Mouse (Mus musculus): ENCODE data around the gene Plekhm3. TPM values are rescaled to one million over a fixed set of nuclear protein-coding genes. Genes with fewer than 3 reads are reported as not detected.

Plekhm3 gene
- total RNA-seq, 1 experiment = 9.8 TPM

DNA sequence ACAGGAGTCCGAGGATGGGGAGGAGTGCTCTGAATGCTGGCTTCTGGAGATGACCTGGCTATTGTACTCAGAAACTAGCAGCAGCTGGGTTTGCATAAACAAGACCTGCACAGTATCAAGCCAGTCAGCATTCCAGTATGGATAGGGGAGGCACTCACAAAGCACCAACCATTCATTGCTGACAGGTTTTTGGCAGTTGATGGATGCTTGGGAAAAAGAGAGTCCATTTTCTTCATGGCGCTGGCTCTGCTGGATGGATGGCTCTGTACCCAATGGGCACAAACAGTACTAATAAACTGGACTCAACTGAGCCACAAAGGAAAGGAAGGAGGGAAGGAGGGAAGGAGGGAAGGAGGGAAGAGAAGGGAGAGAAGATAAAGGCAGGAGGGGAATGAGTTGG lies 53.8 kb downstream of the Plekhm3 start:
- Histone ChIP-seq H3K4me1 (ENCODE audit: control insufficient read depth in 2 of 2, insufficient read depth in 2 of 2, low read length in 2 of 2, poor library complexity in 1 of 2) (no peaks in the 10 kb centered on the region), H3K27ac (ENCODE audit: insufficient read depth, low read depth, low read length, poor library complexity, severe bottlenecking) (no peak overlapping the region), H3K4me3 (ENCODE audit: insufficient read depth in 1 of 2, low read depth in 1 of 2, low read length in 2 of 2, poor library complexity in 1 of 2, severe bottlenecking in 1 of 2) (no peak overlapping the region), H3K9ac (ENCODE audit: insufficient read depth, low read depth, low read length, poor library complexity, severe bottlenecking) (no peak overlapping the region), H3K36me3 (ENCODE audit: control insufficient read depth, insufficient read depth, low read length, poor library complexity, severe bottlenecking) (no peaks in the 10 kb centered on the region), H3K9me3 (ENCODE audit: control insufficient read depth, insufficient read depth, low read depth, low read length) (no peaks in the 10 kb centered on the region)
- in situ Hi-C loops (cut with MboI; ENCODE audit: low sequenced_read_pairs in 2 of 2, unreplicated experiment in 2 of 2) = no loop called here
- TF ChIP-seq MAFK (IDR thresholded peaks at IDR 0.05; ENCODE audit: insufficient read depth, low read depth, low read length) (no peak), HCFC1 (IDR thresholded peaks at IDR 0.05; ENCODE audit: borderline replicate concordance, insufficient read depth, low read length) (no peak), ZNF384 (IDR thresholded peaks at IDR 0.05; ENCODE audit: low read depth, low read length) (no peak), ZC3H11A (IDR thresholded peaks at IDR 0.05; ENCODE audit: borderline replicate concordance, low read depth, low read length) (no peak), CHD2 (IDR thresholded peaks at IDR 0.05; ENCODE audit: low read depth, low read length) (no peak)
- DNase-seq (ENCODE audit: low read depth, low spot score) = no peak

- Histone ChIP-seq H3K27ac (ENCODE audit: insufficient read depth, low read depth, low read length, poor library complexity, severe bottlenecking) (no peak overlapping the region), H3K9me3 (ENCODE audit: control insufficient read depth, insufficient read depth, low read depth, low read length) (no peaks in the 10 kb centered on the region), H3K4me3 (ENCODE audit: insufficient read depth in 1 of 2, low read depth in 1 of 2, low read length in 2 of 2, poor library complexity in 1 of 2, severe bottlenecking in 1 of 2) (no peak overlapping the region), H3K36me3 (ENCODE audit: control insufficient read depth, insufficient read depth, low read length, poor library complexity, severe bottlenecking) (no peaks in the 10 kb centered on the region), H3K9ac (ENCODE audit: insufficient read depth, low read depth, low read length, poor library complexity, severe bottlenecking) (no peak overlapping the region), H3K4me1 (ENCODE audit: control insufficient read depth in 2 of 2, insufficient read depth in 2 of 2, low read length in 2 of 2, poor library complexity in 1 of 2) (no peaks in the 10 kb centered on the region)
- in situ Hi-C loops (cut with MboI; ENCODE audit: low sequenced_read_pairs in 2 of 2, unreplicated experiment in 2 of 2) = no loop called here
- no peak for DNase-seq (ENCODE audit: low read depth, low spot score)
- TF ChIP-seq MAFK (IDR thresholded peaks at IDR 0.05; ENCODE audit: insufficient read depth, low read depth, low read length) (no peak), ZNF384 (IDR thresholded peaks at IDR 0.05; ENCODE audit: low read depth, low read length) (no peak), CHD2 (IDR thresholded peaks at IDR 0.05; ENCODE audit: low read depth, low read length) (no peak), ZC3H11A (IDR thresholded peaks at IDR 0.05; ENCODE audit: borderline replicate concordance, low read depth, low read length) (no peak), HCFC1 (IDR thresholded peaks at IDR 0.05; ENCODE audit: borderline replicate concordance, insufficient read depth, low read length) (no peak)
Measured at GRCm38 (mm10) chr1:64899763-64900162, 56.9 kb downstream of the Plekhm3 start.

- no peaks in the 10 kb centered on the region for H3K4me1 ChIP-seq (ENCODE audit: control insufficient read depth in 2 of 2, insufficient read depth in 2 of 2, low read length in 2 of 2, poor library complexity in 1 of 2)
- no peaks in the 10 kb centered on the region for H3K9me3 ChIP-seq (ENCODE audit: control insufficient read depth, insufficient read depth, low read depth, low read length)
- no peak overlapping the region for H3K4me3 ChIP-seq (ENCODE audit: insufficient read depth in 1 of 2, low read depth in 1 of 2, low read length in 2 of 2, poor library complexity in 1 of 2, severe bottlenecking in 1 of 2)
- no peak overlapping the region for H3K27ac ChIP-seq (ENCODE audit: insufficient read depth, low read depth, low read length, poor library complexity, severe bottlenecking)
- no peak overlapping the region for H3K9ac ChIP-seq (ENCODE audit: insufficient read depth, low read depth, low read length, poor library complexity, severe bottlenecking)
- no peak for DNase-seq (ENCODE audit: low read depth, low spot score)
- no peaks in the 10 kb centered on the region for H3K36me3 ChIP-seq (ENCODE audit: control insufficient read depth, insufficient read depth, low read length, poor library complexity, severe bottlenecking)
- in situ Hi-C loops (cut with MboI; ENCODE audit: low sequenced_read_pairs in 2 of 2, unreplicated experiment in 2 of 2) = no loop called here
- no peak for TF ChIP-seq ZNF384 (IDR thresholded peaks at IDR 0.05; ENCODE audit: low read depth, low read length)
- TF ChIP-seq ZC3H11A (IDR thresholded peaks at IDR 0.05; ENCODE audit: borderline replicate concordance, low read depth, low read length) = no peak
- no peak for TF ChIP-seq HCFC1 (IDR thresholded peaks at IDR 0.05; ENCODE audit: borderline replicate concordance, insufficient read depth, low read length)
- no peak for TF ChIP-seq CHD2 (IDR thresholded peaks at IDR 0.05; ENCODE audit: low read depth, low read length)
- TF ChIP-seq MAFK (IDR thresholded peaks at IDR 0.05; ENCODE audit: insufficient read depth, low read depth, low read length) = no peak
Measured at GRCm38 (mm10) chr1:64897485-64897884, 59.1 kb downstream of the Plekhm3 start.

GRCm38 (mm10) chr1:64893806-64894205 lies 62.8 kb downstream of the Plekhm3 start:
- Histone ChIP-seq H3K27ac (ENCODE audit: insufficient read depth, low read depth, low read length, poor library complexity, severe bottlenecking) (no peak overlapping the region), H3K9ac (ENCODE audit: insufficient read depth, low read depth, low read length, poor library complexity, severe bottlenecking) (no peak overlapping the region), H3K4me1 (ENCODE audit: control insufficient read depth in 2 of 2, insufficient read depth in 2 of 2, low read length in 2 of 2, poor library complexity in 1 of 2) (no peaks in the 10 kb centered on the region), H3K4me3 (ENCODE audit: insufficient read depth in 1 of 2, low read depth in 1 of 2, low read length in 2 of 2, poor library complexity in 1 of 2, severe bottlenecking in 1 of 2) (no peak overlapping the region), H3K9me3 (ENCODE audit: control insufficient read depth, insufficient read depth, low read depth, low read length) (no peaks in the 10 kb centered on the region), H3K36me3 (ENCODE audit: control insufficient read depth, insufficient read depth, low read length, poor library complexity, severe bottlenecking) (no peaks in the 10 kb centered on the region)
- DNase-seq (ENCODE audit: low read depth, low spot score) = no peak
- in situ Hi-C loops (cut with MboI; ENCODE audit: low sequenced_read_pairs in 2 of 2, unreplicated experiment in 2 of 2) = no loop called here
- TF ChIP-seq CHD2 (IDR thresholded peaks at IDR 0.05; ENCODE audit: low read depth, low read length) = no peak
- TF ChIP-seq HCFC1 (IDR thresholded peaks at IDR 0.05; ENCODE audit: borderline replicate concordance, insufficient read depth, low read length) = no peak
- TF ChIP-seq ZC3H11A (IDR thresholded peaks at IDR 0.05; ENCODE audit: borderline replicate concordance, low read depth, low read length) = no peak
- no peak for TF ChIP-seq ZNF384 (IDR thresholded peaks at IDR 0.05; ENCODE audit: low read depth, low read length)
- no peak for TF ChIP-seq MAFK (IDR thresholded peaks at IDR 0.05; ENCODE audit: insufficient read depth, low read depth, low read length)

DNA sequence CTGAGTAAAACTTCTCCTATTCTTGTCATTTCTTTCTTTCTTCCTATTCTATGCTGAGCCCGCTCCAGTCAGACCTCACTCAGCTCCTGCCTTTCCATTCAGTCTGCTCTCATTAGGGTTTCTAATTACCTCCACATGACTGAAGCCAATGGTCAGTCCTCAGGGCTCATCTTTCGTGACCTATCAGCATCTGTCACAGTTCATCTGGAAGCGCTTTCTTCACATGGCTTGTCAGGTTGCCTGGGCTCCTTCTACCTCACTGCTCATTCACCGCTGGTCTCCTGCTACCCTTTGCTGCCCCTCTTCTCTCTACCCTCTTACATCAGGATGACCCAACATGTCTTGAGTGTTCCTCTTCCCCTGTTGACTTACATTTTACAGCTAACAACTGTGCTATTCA lies 65.3 kb downstream of the Plekhm3 start:
- in situ Hi-C loops (cut with MboI; ENCODE audit: low sequenced_read_pairs in 2 of 2, unreplicated experiment in 2 of 2) = no loop called here
- H3K9me3 ChIP-seq (ENCODE audit: control insufficient read depth, insufficient read depth, low read depth, low read length) = no peaks in the 10 kb centered on the region
- no peaks in the 10 kb centered on the region for H3K36me3 ChIP-seq (ENCODE audit: control insufficient read depth, insufficient read depth, low read length, poor library complexity, severe bottlenecking)
- H3K27ac ChIP-seq (ENCODE audit: insufficient read depth, low read depth, low read length, poor library complexity, severe bottlenecking) = no peak overlapping the region
- H3K9ac ChIP-seq (ENCODE audit: insufficient read depth, low read depth, low read length, poor library complexity, severe bottlenecking) = no peak overlapping the region
- no peak overlapping the region for H3K4me3 ChIP-seq (ENCODE audit: insufficient read depth in 1 of 2, low read depth in 1 of 2, low read length in 2 of 2, poor library complexity in 1 of 2, severe bottlenecking in 1 of 2)
- no peaks in the 10 kb centered on the region for H3K4me1 ChIP-seq (ENCODE audit: control insufficient read depth in 2 of 2, insufficient read depth in 2 of 2, low read length in 2 of 2, poor library complexity in 1 of 2)
- DNase-seq (ENCODE audit: low read depth, low spot score) = no peak
- no peak for TF ChIP-seq MAFK (IDR thresholded peaks at IDR 0.05; ENCODE audit: insufficient read depth, low read depth, low read length)
- TF ChIP-seq HCFC1 (IDR thresholded peaks at IDR 0.05; ENCODE audit: borderline replicate concordance, insufficient read depth, low read length) = no peak
- no peak for TF ChIP-seq CHD2 (IDR thresholded peaks at IDR 0.05; ENCODE audit: low read depth, low read length)
- no peak for TF ChIP-seq ZNF384 (IDR thresholded peaks at IDR 0.05; ENCODE audit: low read depth, low read length)
- no peak for TF ChIP-seq ZC3H11A (IDR thresholded peaks at IDR 0.05; ENCODE audit: borderline replicate concordance, low read depth, low read length)
